Mouse (Mus musculus): ENCODE data around the gene Cracr2b. TPM values are rescaled to one million over a fixed set of nuclear protein-coding genes. Genes with fewer than 3 reads are reported as not detected.
"Not testable (repeated sequence)": the region's sequence is repeated elsewhere in the genome, so short reads cannot be mapped to it uniquely, and the experiment has no call there.

Gene Cracr2b
- total and polyA plus RNA-seq, 3 experiments: 10.3 to 42.0 (median 12.4) TPM

GRCm38 (mm10) chr7:141433517-141434400 lies 27.1 kb upstream of the Cracr2b start:
- DNase-seq: no peak

- DNase-seq: peak; percentile 72
Observed at GRCm38 (mm10) chr7:141434464-141434863, 26.4 kb upstream of the Cracr2b start.

- peak; percentile 85 for DNase-seq
Observed at GRCm38 (mm10) chr7:141435129-141435855, 25.6 kb upstream of the Cracr2b start.

GRCm38 (mm10) chr7:141435856-141436522 lies 24.9 kb upstream of the Cracr2b start:
- no peak for DNase-seq

- DNase-seq: no peak
Observed at GRCm38 (mm10) chr7:141436523-141436892, 24.4 kb upstream of the Cracr2b start.

GRCm38 (mm10) chr7:141437178-141438120 lies 23.4 kb upstream of the Cracr2b start, which contains the start of gene Slc25a22:
TSS of gene Slc25a22 (minus strand) at chr7:141437892.
- peak; percentile 92 for DNase-seq

GRCm38 (mm10) chr7:141438201-141438968 lies 22.5 kb upstream of the Cracr2b start:
- no peak for DNase-seq

- no peak for DNase-seq
Observed at GRCm38 (mm10) chr7:141439140-141439679, 21.7 kb upstream of the Cracr2b start.

- DNase-seq: no peak
Observed at GRCm38 (mm10) chr7:141439811-141440210, 21.1 kb upstream of the Cracr2b start.

GRCm38 (mm10) chr7:141440613-141441012 lies 20.3 kb upstream of the Cracr2b start:
- peak; percentile 62 for DNase-seq

- no peak for DNase-seq
Observed at GRCm38 (mm10) chr7:141441460-141441859, 19.4 kb upstream of the Cracr2b start.

- no peak for DNase-seq
Observed at GRCm38 (mm10) chr7:141442199-141442598, 18.7 kb upstream of the Cracr2b start.

- DNase-seq: peak; percentile 22
Observed at GRCm38 (mm10) chr7:141443081-141443821, 17.6 kb upstream of the Cracr2b start.

GRCm38 (mm10) chr7:141443828-141444237 lies 17.1 kb upstream of the Cracr2b start, which contains the start of gene Pidd1:
TSS of gene Pidd1 (minus strand) at chr7:141444025.
- DNase-seq: peak; percentile 85

GRCm38 (mm10) chr7:141446374-141446773 lies 14.5 kb upstream of the Cracr2b start:
- not testable (repeated sequence) for DNase-seq

GRCm38 (mm10) chr7:141447110-141447991 lies 13.5 kb upstream of the Cracr2b start, which contains the start of gene Rplp2:
TSS of gene Rplp2 (plus strand) at chr7:141447370.
- peak; percentile 97 for DNase-seq

GRCm38 (mm10) chr7:141451928-141452327 lies 9.0 kb upstream of the Cracr2b start:
- DNase-seq: no peak

GRCm38 (mm10) chr7:141453636-141454035 lies 7.3 kb upstream of the Cracr2b start:
- no peak for DNase-seq
